Mouse (Mus musculus) brain, embryonic 18.5 days (tissue): ENCODE measurements around the gene Gm33543.
A peak's percentile ranks its signal among the peaks of the same experiment; 100 is the strongest.

Experiments used
- DNase-seq: peaks from one replicate; pipeline ENCODE4 v3.0.0-alpha.2; 2012; ENCODE audit warnings: low read depth, low spot score

The Gm33543 gene

GRCm38 (mm10) chr10:95842789-95843637, at the start of gene Gm33543:
Gm33543 (minus strand) TSS chr10:95842930.
- DNase-seq = no peak

- no peak for DNase-seq
Measured at GRCm38 (mm10) chr10:95892132-95892531, 49.4 kb upstream of the Gm33543 start.

GRCm38 (mm10) chr10:95891214-95891960, 48.7 kb upstream of the Gm33543 start:
- no peak for DNase-seq

GRCm38 (mm10) chr10:95883761-95884517, 41.2 kb upstream of the Gm33543 start:
- DNase-seq = no peak

- DNase-seq = no peak
Measured at GRCm38 (mm10) chr10:95882036-95882435, 39.3 kb upstream of the Gm33543 start.

- DNase-seq = no peak
Measured at GRCm38 (mm10) chr10:95879983-95880934, 37.5 kb upstream of the Gm33543 start.

- no peak for DNase-seq
Measured at GRCm38 (mm10) chr10:95870782-95871181, 28.1 kb upstream of the Gm33543 start.

GRCm38 (mm10) chr10:95868348-95868747, 25.6 kb upstream of the Gm33543 start:
- DNase-seq = peak; percentile 28

- no peak for DNase-seq
Measured at GRCm38 (mm10) chr10:95867596-95867995, 24.9 kb upstream of the Gm33543 start.

- no peak for DNase-seq
Measured at GRCm38 (mm10) chr10:95864349-95865124, 21.8 kb upstream of the Gm33543 start.

- no peak for DNase-seq
Measured at GRCm38 (mm10) chr10:95862664-95863063, 19.9 kb upstream of the Gm33543 start.

GRCm38 (mm10) chr10:95858164-95858563, 15.4 kb upstream of the Gm33543 start:
- DNase-seq = no peak

GRCm38 (mm10) chr10:95855411-95855810, 12.7 kb upstream of the Gm33543 start:
- DNase-seq = no peak

GRCm38 (mm10) chr10:95850504-95850903, 7.8 kb upstream of the Gm33543 start:
- DNase-seq = no peak

GRCm38 (mm10) chr10:95846739-95847138, 4.0 kb upstream of the Gm33543 start:
- DNase-seq = no peak

GRCm38 (mm10) chr10:95846281-95846680, 3.6 kb upstream of the Gm33543 start:
- no peak for DNase-seq

GRCm38 (mm10) chr10:95843878-95844277, 1.1 kb upstream of the Gm33543 start:
- DNase-seq = no peak

- no peak for DNase-seq
Measured at GRCm38 (mm10) chr10:95841241-95841640, 1.5 kb downstream of the Gm33543 start.

GRCm38 (mm10) chr10:95839803-95840202, 2.9 kb downstream of the Gm33543 start:
- DNase-seq = no peak

GRCm38 (mm10) chr10:95839036-95839435, 3.7 kb downstream of the Gm33543 start:
- DNase-seq = no peak
